8 mouse cellular contexts compared by ENCODE assay signal in the genomic region with DNA sequence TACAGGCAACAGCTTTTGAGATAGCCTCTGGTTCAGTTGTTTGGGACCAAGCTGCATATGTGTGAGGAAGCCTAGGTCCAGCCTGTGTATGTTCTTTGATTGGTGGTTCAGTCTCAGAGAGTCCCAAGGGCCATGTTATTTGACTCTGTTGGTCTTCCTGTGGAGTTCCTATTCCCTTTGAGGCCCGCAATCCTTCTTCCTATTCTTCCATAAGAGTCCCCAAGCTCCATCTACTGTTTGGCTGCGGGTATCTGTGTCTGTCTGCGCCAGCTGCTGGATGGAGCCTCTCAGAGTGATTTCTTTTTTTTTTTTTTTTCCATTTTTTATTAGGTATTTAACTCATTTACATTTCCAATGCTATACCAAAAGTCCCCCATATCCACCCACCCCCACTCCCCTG.
DNase-seq lines count a peak whose midpoint lies in the region; ATAC-seq and TF ChIP-seq lines count a peak whose summit lies in the region.
"Not testable (repeated sequence)": the region's sequence is repeated elsewhere in the genome, so short reads cannot be mapped to it uniquely, and the experiment has no call there.

No protein-coding gene starts in this region.

- not testable (repeated sequence) for TF ChIP-seq POLR2A in MEL (IDR thresholded peaks at IDR 0.05; ENCODE audit: control insufficient read depth in 1 of 2, insufficient read depth in 1 of 2, low read depth in 1 of 2, low read length in 2 of 2, poor library complexity in 1 of 2)

- not testable (repeated sequence) for H3K4me3 ChIP-seq in G1E (ENCODE audit: low read depth, low read length); liver, embryonic 14.5 days (ENCODE audit: insufficient read depth in 1 of 2, low read depth in 2 of 2, low read length in 2 of 2)
- 0 out of 4 replicates have a peak overlapping the region, but pooled peaks of 1 of the 2 experiments have one; percentile 9 for H3K4me3 ChIP-seq in MEL (ENCODE audit: control insufficient read depth in 1 of 2, insufficient read depth in 1 of 2, low read depth in 2 of 2, low read length in 2 of 2)
- peak overlapping the region; percentile 47 for H3K4me3 ChIP-seq in erythroblast, embryonic 14.5 days (replicated peaks)

- TF ChIP-seq CTCF in G1E (IDR thresholded peaks at IDR 0.05; ENCODE audit: low read depth, low read length); MEL (IDR thresholded peaks at IDR 0.05 in 2 of 3, conservative IDR thresholded peaks at IDR 0.05 in 1 of 3; ENCODE audit: control insufficient read depth in 1 of 3, insufficient read depth in 1 of 3, low read depth in 2 of 3, low read length in 3 of 3, poor library complexity in 1 of 3, severe bottlenecking in 1 of 3); liver, embryonic 14.5 days (IDR thresholded peaks at IDR 0.05; ENCODE audit: low read depth): not testable (repeated sequence)

- H3K27me3 ChIP-seq in G1E (ENCODE audit: insufficient read depth, low read length); MEL (ENCODE audit: control insufficient read depth in 1 of 2, insufficient read depth in 2 of 2, low read length in 2 of 2); erythroblast, embryonic 14.5 days (ENCODE audit: control insufficient read depth); liver, embryonic 14.5 days (ENCODE audit: control insufficient read depth, insufficient read depth, low read length): not testable (repeated sequence)

- H3K4me1 ChIP-seq in G1E (ENCODE audit: insufficient read depth, low read depth, low read length) (peaks cover 28% of the 10 kb centered on the region), MEL (ENCODE audit: control insufficient read depth in 1 of 2, insufficient read depth in 2 of 2, low read length in 2 of 2) (peaks cover 4 to 13% of the 10 kb centered on the region in 2 experiments; a peak in 3 of 4 replicates)
- peaks cover 29% of the 10 kb centered on the region for H3K4me1 ChIP-seq in erythroblast, embryonic 14.5 days (ENCODE audit: control insufficient read depth)
- H3K4me1 ChIP-seq in liver, embryonic 14.5 days (replicated peaks; ENCODE audit: control insufficient read depth in 2 of 2, insufficient read depth in 2 of 2, low read length in 1 of 2): not testable (repeated sequence)

- not testable (repeated sequence) for H3K4me2 ChIP-seq in liver, embryonic 14.5 days (ENCODE audit: low read depth)

- not testable (repeated sequence) for H3K36me3 ChIP-seq in G1E (replicated peaks); MEL (ENCODE audit: control insufficient read depth in 1 of 2, insufficient read depth in 2 of 2, low read length in 2 of 2); erythroblast, embryonic 14.5 days (ENCODE audit: control insufficient read depth); liver, embryonic 14.5 days (replicated peaks; ENCODE audit: control insufficient read depth, insufficient read depth, low read depth)

- WGBS in liver, embryonic 14.5 days (ENCODE audit: insufficient replicate concordance): 82% methylated on average over 3 of the region's 3 CpGs

- not testable (repeated sequence) for H3K9me3 ChIP-seq in G1E (replicated peaks); MEL (replicated peaks; ENCODE audit: insufficient read depth, low read length); erythroblast, embryonic 14.5 days (ENCODE audit: control insufficient read depth, low read length); liver, embryonic 14.5 days (ENCODE audit: control insufficient read depth, low read length)

- DNase-seq in G1E (ENCODE audit: low spot score): not testable (repeated sequence)
- DNase-seq in MEL (ENCODE audit: low read depth, low spot score): peak; percentile 52
- DNase-seq in MEL-GATA-1-ER (ENCODE audit: extremely low read depth, low read depth): peak; percentile 2
- DNase-seq in c-Kit-negative CD71-positive TER-119-positive erythroid progenitor cells, embryonic 14.5 days (ENCODE audit: low read depth, low spot score): peak; percentile 38
- peak; percentile 24 for DNase-seq in c-Kit-positive CD71-positive TER-119-negative erythroid progenitor cells, embryonic 14.5 days (ENCODE audit: low read depth)
- peak; percentile 55 for DNase-seq in c-Kit-positive CD71-positive TER-119-positive erythroid progenitor cells, embryonic 14.5 days (ENCODE audit: low spot score)
- peak in 2 of 3 experiments; percentile 36 to 47 for DNase-seq in liver, embryonic 14.5 days (ENCODE audit: low read depth in 3 of 3, low spot score in 3 of 3)

- TF ChIP-seq EP300 in MEL (IDR thresholded peaks at IDR 0.05; ENCODE audit: low read depth in 1 of 2, low read length in 2 of 2); liver, embryonic 14.5 days (IDR thresholded peaks at IDR 0.05; ENCODE audit: low read depth): not testable (repeated sequence)

- peak overlapping the region; percentile 60 for H3K27ac ChIP-seq in MEL (ENCODE audit: control insufficient read depth, low read depth, low read length)
- H3K27ac ChIP-seq in liver, embryonic 14.5 days: not testable (repeated sequence)

- H3K79me2 ChIP-seq in MEL (ENCODE audit: control insufficient read depth, insufficient read depth, low read length, poor library complexity): not testable (repeated sequence)

- H3K9ac ChIP-seq in MEL (ENCODE audit: control insufficient read depth, low read depth, low read length, poor library complexity, severe bottlenecking): peak overlapping the region; percentile 34; the same call in 1 of the 2 replicates
- H3K9ac ChIP-seq in liver, embryonic 14.5 days (replicated peaks): not testable (repeated sequence)

- not testable (repeated sequence) for TF ChIP-seq RAD21 in MEL (IDR thresholded peaks at IDR 0.05; ENCODE audit: low read depth, low read length)

- ATAC-seq in G1E (ENCODE audit: extremely low read depth, insufficient number of reproducible peaks, low FRiP score, poor library complexity, severe bottlenecking): peak; percentile 64
- ATAC-seq in liver, embryonic 14.5 days (ENCODE audit: insufficient read depth): not testable (repeated sequence)
